Mouse (Mus musculus) thymus, adult 2 months (tissue): Measurements from ENCODE around the gene Col4a2.

Experiments
- CTCF ChIP-seq: fragments of 200-500 bp; IDR thresholded peaks from 2 replicates; pipeline ENCODE4 v1.5.1; 2012; ENCODE audit warnings: mild to moderate bottlenecking, control low read depth, low read length, moderate library complexity, borderline replicate concordance; ENCODE audit not compliant: control insufficient read depth, poor library complexity, insufficient read depth; ENCODE audit errors: extremely low read depth
- POLR2A ChIP-seq: fragments of 200-500 bp; IDR thresholded peaks from 2 replicates; pipeline ENCODE4 v1.6.1; 2012; ENCODE audit warnings: mild to moderate bottlenecking, low read length, control low read depth, moderate library complexity; ENCODE audit not compliant: control insufficient read depth, poor library complexity, insufficient read depth; ENCODE audit errors: extremely low read depth

DNA sequence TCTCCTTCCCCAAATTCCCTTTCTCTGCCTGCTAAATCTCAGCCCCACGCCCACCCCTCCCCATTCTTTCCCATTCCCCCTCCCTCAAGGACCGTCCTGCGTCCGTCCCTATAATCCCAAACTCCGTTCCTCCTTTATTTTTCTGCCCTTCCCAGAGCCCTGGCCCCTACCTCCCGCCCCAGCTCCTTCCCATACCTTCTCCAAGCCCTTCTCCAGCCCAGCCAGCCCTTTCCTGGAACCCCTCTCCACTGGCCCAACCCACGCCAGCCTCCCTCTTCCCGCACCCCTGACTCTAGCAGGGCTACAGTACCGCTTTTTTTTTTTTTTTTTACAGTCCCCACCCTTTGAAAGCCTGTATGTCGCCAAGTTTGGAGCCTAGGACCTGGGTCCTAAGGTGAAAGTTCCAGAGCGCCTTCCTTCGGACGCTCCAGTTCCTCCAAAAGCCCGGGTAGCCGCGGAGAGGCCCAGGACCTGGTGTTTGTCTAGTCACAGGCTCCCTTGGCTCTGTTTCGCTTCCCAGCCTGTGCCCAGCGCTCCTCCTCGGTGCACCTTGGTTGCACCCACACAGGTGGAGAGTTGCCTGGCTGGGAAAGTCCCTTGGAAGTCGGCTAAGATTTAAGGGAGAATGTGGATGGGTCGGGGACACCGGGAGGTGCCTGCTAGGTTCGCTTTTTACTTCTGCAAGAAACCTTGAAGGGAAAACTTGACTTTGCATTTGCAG, 166.4 kb downstream of the Col4a2 start:
- TF ChIP-seq POLR2A (no peak), CTCF (no peak)
